Comparison of ENCODE assay signal across 8 mouse cellular contexts in the genomic region with DNA sequence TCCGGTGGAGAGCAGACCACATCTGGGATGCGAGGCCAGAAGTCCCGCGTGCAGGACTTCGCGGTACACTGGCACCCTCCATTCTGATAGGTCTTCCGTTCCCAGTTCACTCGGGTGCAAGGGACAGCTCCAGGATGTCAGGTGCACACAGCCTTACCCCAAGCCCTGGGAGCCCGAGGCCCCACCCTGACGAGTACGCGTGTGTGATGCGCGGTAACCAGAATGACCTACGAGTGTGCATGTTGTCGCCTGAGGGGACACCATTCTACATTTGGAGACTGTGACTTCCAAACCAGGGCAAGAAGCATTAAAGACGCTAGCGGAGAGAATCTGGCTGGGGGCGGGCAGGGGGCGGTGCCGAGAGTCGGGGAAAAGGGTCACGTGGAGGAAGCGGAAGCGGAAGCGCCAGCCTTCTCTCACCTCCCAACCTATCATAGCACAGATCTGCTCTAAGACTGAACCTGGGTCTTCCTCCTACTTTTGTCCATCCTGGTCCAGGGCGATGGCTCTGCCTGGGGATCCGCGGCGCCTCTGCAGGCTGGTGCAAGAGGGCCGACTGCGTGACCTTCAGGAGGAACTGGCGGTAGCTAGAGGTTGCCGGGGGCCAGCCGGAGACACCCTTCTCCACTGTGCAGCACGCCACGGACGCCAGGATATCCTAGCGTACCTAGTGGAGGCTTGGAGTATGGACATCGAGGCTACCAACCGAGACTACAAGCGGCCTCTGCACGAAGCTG. TPM values are rescaled to one million over a fixed set of nuclear protein-coding genes. Genes with fewer than 3 reads are reported as not detected.
DNase-seq lines count a peak whose midpoint lies in the region; ATAC-seq and TF ChIP-seq lines count a peak whose summit lies in the region.

No protein-coding gene starts in this region.

- peak; percentile 85 for DNase-seq in MN1 (ENCODE audit: low spot score)
- peak; percentile 84 for DNase-seq in cerebellum, adult 9-10 months
- peak; percentile 90 for DNase-seq in hindbrain, embryonic 10.5 days (ENCODE audit: low spot score)
- peak; percentile 83 for DNase-seq in layer of hippocampus, adult 9-11 months
- peak; percentile 97 for DNase-seq in lung, postnatal 0 days (ENCODE audit: low spot score)
- DNase-seq in ovary, postnatal 14 days (ENCODE audit: low spot score) = peak; percentile 71
- peak; percentile 89 for DNase-seq in thymus, postnatal 14 days

- H3K4me1 ChIP-seq in hindbrain, embryonic 10.5 days (replicated peaks) = peaks cover 32% of the 10 kb centered on the region
- peaks cover 5% of the 10 kb centered on the region; the same call in 1 of the 2 replicates for H3K4me1 ChIP-seq in lung, postnatal 0 days (ENCODE audit: insufficient read depth, low read depth, low read length)

- no peaks in the 10 kb centered on the region for H3K27me3 ChIP-seq in hindbrain, embryonic 10.5 days (ENCODE audit: insufficient read depth, poor library complexity, severe bottlenecking)
- no peaks in the 10 kb centered on the region for H3K27me3 ChIP-seq in lung, postnatal 0 days (replicated peaks; ENCODE audit: insufficient read depth, low read length)

- H3K9me3 ChIP-seq in hindbrain, embryonic 10.5 days = no peaks in the 10 kb centered on the region
- H3K9me3 ChIP-seq in lung, postnatal 0 days (ENCODE audit: low read length) = no peaks in the 10 kb centered on the region

- TF ChIP-seq CTCF in lung, postnatal 0 days (IDR thresholded peaks at IDR 0.05) = peak; percentile 44

- under 1% methylated on average over 43 of the region's 43 CpGs for WGBS in hindbrain, embryonic 10.5 days
- 2% methylated on average over 43 of the region's 43 CpGs for WGBS in lung, postnatal 0 days

- H3K27ac ChIP-seq in hindbrain, embryonic 10.5 days = peak overlapping the region; percentile 89
- peak overlapping the region; percentile 93 for H3K27ac ChIP-seq in lung, postnatal 0 days (ENCODE audit: low read length)

- peak overlapping the region; percentile 85 for H3K4me3 ChIP-seq in hindbrain, embryonic 10.5 days
- peak overlapping the region; percentile 76 for H3K4me3 ChIP-seq in lung, postnatal 0 days (ENCODE audit: low read depth, low read length)

- peak overlapping the region; percentile 60 for H3K9ac ChIP-seq in lung, postnatal 0 days (replicated peaks; ENCODE audit: low read depth)

- TF ChIP-seq EP300 in lung, postnatal 0 days (IDR thresholded peaks at IDR 0.05) = no peak

- peak; percentile 72 for ATAC-seq in frontal cortex, adult (ENCODE audit: low TSS enrichment)
- peak; percentile 87 for ATAC-seq in lung, postnatal 0 days

- peak overlapping the region; percentile 86 for H3K4me2 ChIP-seq in lung, postnatal 0 days (replicated peaks; ENCODE audit: low read depth, low read length)

- peaks cover 38% of the 10 kb centered on the region for H3K36me3 ChIP-seq in hindbrain, embryonic 10.5 days
- 0 out of 2 replicates have a peak, but pooled peaks cover 4% of the 10 kb centered on the region for H3K36me3 ChIP-seq in lung, postnatal 0 days (ENCODE audit: insufficient read depth, low read length)

RNA-seq across cellular contexts. Expression of gene Ankrd16, which starts 0.6 kb away (rescaled TPM):
- polyA plus RNA-seq in hindbrain, embryonic 10.5 days (2016; fragmentation: Nextera tagmentation; extraction: Ambion mirVana) = 48.8 and 50.0 TPM in 2 replicates
- polyA plus RNA-seq in lung, postnatal 0 days (2015; fragmentation: Nextera tagmentation; extraction: Ambion mirVana) = 25.4 and 30.3 TPM in 2 replicates

RNA-seq across cellular contexts. Expression of gene Fbh1, which starts 0.9 kb away (rescaled TPM):
- 109 and 113 TPM in 2 replicates for polyA plus RNA-seq in hindbrain, embryonic 10.5 days (2016; fragmentation: Nextera tagmentation; extraction: Ambion mirVana)
- 65.0 and 70.4 TPM in 2 replicates for polyA plus RNA-seq in lung, postnatal 0 days (2015; fragmentation: Nextera tagmentation; extraction: Ambion mirVana)

Comparison
In these comparisons a context has a peak if more than half of its experiments do, and no peak if none do; other contexts are left out.
1. Peak in every context shown above with its lines: DNase-seq, ATAC-seq, H3K4me3 ChIP-seq and H3K27ac ChIP-seq.